Mouse (Mus musculus): Measurements from ENCODE around the gene Utrn. TPM values are rescaled to one million over a fixed set of nuclear protein-coding genes. Genes with fewer than 3 reads are reported as not detected.

The Utrn gene
- total RNA-seq, 1 experiment from 2014 or later: 114 TPM

- no peak for DNase-seq
Measured at GRCm38 (mm10) chr10:12406338-12407110, 462.6 kb downstream of the Utrn start.

GRCm38 (mm10) chr10:12399450-12399849, 469.7 kb downstream of the Utrn start:
- DNase-seq: no peak

DNA sequence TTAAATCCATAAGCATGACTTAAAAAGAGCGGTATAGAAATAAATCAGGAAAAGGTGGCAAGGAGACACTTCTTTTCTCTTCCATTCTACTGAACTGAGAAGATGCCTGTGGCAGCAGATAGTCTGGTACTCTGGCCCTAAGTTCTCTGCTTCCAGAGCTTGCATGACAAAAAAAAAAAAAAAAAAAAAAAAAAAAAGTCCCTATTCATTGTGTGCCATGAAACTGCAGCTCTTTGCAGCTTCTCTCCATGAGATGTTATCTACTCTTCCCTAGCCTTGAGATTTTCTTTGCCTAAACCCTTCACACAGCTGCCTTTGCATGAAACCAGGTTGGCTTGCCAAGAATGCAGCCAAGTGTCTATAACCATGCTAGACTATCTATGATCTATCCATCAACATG, 489.0 kb downstream of the Utrn start:
- no peak for DNase-seq

DNA sequence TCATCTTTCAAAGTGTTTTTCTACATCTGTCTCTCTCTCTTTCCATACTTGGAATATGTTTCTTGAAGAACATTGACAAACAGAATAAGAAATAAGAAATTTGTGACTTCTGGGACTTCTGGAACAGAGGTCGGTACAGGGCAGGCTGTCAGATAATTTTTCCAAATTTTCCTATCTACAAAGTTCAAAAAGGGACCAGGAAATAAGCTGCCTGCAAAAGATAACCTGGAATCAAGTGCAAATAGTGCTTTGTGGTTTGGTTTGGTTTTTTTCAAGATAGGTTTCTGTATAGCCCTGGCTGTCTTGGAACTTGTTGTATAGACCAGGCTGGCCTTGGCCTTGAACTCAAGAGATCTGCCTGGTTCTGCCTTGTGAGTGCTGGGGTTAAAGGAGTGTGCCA, 490.0 kb downstream of the Utrn start:
- no peak for DNase-seq

- no peak for DNase-seq
Measured at GRCm38 (mm10) chr10:12377727-12378126, 491.4 kb downstream of the Utrn start.

DNA sequence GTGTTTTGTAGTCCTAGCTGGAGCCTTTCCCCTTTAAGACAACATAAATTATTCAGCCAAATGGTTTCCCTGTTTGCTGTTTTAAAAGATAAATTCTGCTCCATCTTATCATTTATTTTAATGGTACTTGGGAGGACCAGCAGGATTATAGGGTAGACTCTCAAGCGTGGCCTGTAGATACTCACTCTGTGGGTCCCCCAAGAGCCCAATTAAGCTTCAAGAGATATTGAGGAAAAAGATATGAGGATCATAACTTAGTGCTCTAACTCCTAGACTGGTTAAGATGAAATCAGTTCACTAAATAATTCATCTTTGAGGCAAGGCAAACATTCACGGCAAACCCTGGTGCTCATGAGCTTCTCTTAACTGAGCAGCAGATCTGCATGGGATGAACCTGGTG, 493.1 kb downstream of the Utrn start:
- DNase-seq: no peak

DNA sequence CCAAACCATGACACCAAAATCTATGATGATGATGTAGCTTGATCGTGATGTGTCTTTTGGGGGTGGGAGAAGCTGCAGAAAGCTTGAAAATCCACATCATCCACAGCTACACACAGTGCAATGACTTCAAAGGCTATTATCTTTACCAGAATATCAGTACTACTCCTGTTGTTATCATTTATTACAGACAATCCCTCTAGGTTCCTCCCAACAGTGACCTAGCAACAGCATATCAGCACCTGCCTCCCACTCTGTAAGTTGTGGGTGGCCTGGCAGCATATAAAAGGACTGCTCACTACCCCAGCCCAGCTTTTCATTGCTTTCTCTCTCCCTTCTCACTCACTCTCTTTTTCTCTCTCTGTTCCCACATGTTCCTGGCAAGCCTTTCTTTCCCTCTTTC, 494.4 kb downstream of the Utrn start:
- DNase-seq: no peak

GRCm38 (mm10) chr10:12354556-12354955, 514.6 kb downstream of the Utrn start:
- DNase-seq: no peak

GRCm38 (mm10) chr10:12354106-12354505, 515.1 kb downstream of the Utrn start:
- no peak for DNase-seq

DNA sequence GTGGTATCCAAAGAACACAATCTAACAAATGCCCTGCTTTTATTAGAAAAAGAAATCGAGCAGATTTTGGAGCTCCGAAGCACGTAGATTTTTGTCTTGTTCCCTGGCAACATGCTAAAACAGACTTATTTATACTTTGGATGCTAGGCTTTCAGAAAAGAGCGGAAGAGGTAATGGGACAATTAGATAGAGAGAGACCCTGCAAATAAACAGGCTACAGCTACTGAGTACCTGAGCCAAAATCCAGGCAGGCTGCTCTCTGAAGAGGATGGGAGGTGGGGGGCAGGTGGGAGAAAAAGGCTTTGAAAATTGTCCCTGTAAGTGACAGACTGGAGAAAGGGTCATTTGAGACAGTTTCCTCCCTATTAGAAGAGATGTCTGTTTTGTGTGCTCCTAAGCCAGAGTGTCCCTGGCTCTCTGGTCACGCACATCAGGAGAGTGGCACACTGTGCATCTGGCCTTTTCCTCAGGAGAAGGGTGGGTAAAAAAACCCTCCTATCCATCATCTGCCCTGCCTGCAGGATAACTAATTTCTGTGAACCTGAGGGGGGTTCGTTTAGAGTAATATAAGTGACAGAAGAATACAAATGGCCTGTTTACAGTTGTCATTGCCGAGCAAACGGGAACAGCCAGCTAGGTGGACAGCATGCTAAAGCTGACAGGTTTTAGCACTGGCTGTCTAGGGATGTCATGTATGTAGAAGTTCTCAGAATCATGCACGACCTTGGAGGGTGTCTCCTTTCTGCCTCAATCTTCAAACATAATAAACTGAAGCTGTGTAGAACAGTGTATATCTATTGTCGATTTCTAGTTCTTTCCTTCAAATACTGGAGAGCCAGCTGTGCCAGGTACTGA, 529.2 kb downstream of the Utrn start:
- no peak for DNase-seq

- no peak for DNase-seq
Measured at GRCm38 (mm10) chr10:12339005-12339703, 530.0 kb downstream of the Utrn start.

Other genes with a start within 250 kb of the Utrn start
- 13.1 and 16.1 TPM in 2 replicates for gene Stx11, start 94.9 kb upstream of the Utrn start, total RNA-seq (2021)
- 13.1 and 14.2 TPM in 2 replicates for gene Sf3b5, start 136.0 kb upstream of the Utrn start, total RNA-seq (2021)
- 6.1 and 7.5 TPM in 2 replicates for gene Plagl1, start 191.1 kb upstream of the Utrn start, total RNA-seq (2021)

Measured in adrenal gland, postnatal 25 days (tissue).